Mouse (Mus musculus) kidney, embryonic 15.5 days (tissue): ENCODE measurements around the gene Zfp697. TPM values are rescaled to one million over a fixed set of nuclear protein-coding genes. Genes with fewer than 3 reads are reported as not detected.
"Not testable (repeated sequence)": the region's sequence is repeated elsewhere in the genome, so short reads cannot be mapped to it uniquely, and the experiment has no call there.

Source experiments
- ATAC-seq: fragments of 200-750 bp; cut with Nextera tagmentation; replicated peaks from 2 replicates; pipeline ENCODE4 v1.8.0; 2017; ENCODE audit warnings: moderate TSS enrichment; ENCODE audit not compliant: low FRiP score
- H3K27ac ChIP-seq: fragments of 300-500 bp; sonication (generic); 2 replicates; pipeline ENCODE4 v1.5.1; 2015; ENCODE audit warnings: mild to moderate bottlenecking, inconsistent platforms
- H3K27me3 ChIP-seq: fragments of 300-500 bp; sonication (generic); 2 replicates; pipeline ENCODE4 v1.6.1; 2015; ENCODE audit warnings: inconsistent platforms
- H3K36me3 ChIP-seq: fragments of 300-500 bp; sonication (generic); 2 replicates; pipeline ENCODE4 v1.6.1; 2015; ENCODE audit warnings: inconsistent platforms
- H3K4me1 ChIP-seq: fragments of 300-500 bp; sonication (generic); 2 replicates; pipeline ENCODE4 v1.6.1; 2015; ENCODE audit warnings: inconsistent platforms
- H3K4me2 ChIP-seq: fragments of 300-500 bp; sonication (generic); 2 replicates; pipeline ENCODE4 v1.6.1; 2015; ENCODE audit warnings: moderate library complexity, mild to moderate bottlenecking, inconsistent platforms
- H3K4me3 ChIP-seq: fragments of 300-500 bp; sonication (generic); replicated peaks from 2 replicates; pipeline ENCODE4 v1.5.1; 2015; ENCODE audit warnings: mild to moderate bottlenecking, inconsistent platforms
- H3K9ac ChIP-seq: fragments of 300-500 bp; sonication (generic); 2 replicates; pipeline ENCODE4 v1.6.1; 2015; ENCODE audit warnings: mild to moderate bottlenecking, inconsistent platforms
- H3K9me3 ChIP-seq: fragments of 300-500 bp; sonication (generic); replicated peaks from 2 replicates; pipeline ENCODE4 v1.6.1; 2016; ENCODE audit warnings: inconsistent platforms
- WGBS: fragments of 180-500 bp; shearing (Covaris S2); methylation state at CpG from one replicate; pipeline ENCODE4 v1.1.7; 2015; ENCODE audit warnings: mixed read lengths; 5-methylcytosine and 5-hydroxymethylcytosine counted together
- polyA plus RNA-seq: library from polyadenylated mRNA; unstranded; fragments of >200 nt; fragmentation: Nextera tagmentation; extraction: Ambion mirVana; gene quantifications from 2 replicates; pipeline ENCODE4 v1.2.1, GENCODE M21; 2015

The Zfp697 gene
- polyA plus RNA-seq, 1 experiment from 2014 or later = 14.4 TPM

DNA sequence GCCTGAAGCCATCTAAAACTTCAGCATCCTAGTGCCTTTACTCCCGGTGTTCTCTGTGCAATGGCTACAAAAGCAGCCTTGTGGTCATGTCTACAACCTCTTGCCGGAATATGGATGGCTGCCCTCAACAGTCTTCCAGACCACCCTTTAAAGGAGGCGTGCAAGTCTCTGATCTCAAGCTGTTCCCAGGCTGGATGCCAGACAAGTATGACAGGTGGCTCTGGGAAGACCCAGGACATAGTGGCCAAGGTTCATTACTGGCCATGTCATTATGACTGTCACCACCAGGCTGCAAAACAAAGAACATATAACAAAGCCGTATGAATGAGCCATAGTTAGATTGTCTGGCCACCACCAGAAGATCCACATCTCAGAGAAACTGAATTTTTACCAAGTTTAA is 4.0 kb upstream of the Zfp697 start:
- H3K9ac ChIP-seq = no peak overlapping the region
- H3K9me3 ChIP-seq = no peaks in the 10 kb centered on the region
- WGBS = 84% methylated on average over 4 of the region's 4 CpGs
- no peaks in the 10 kb centered on the region for H3K27me3 ChIP-seq
- no peaks in the 10 kb centered on the region for H3K36me3 ChIP-seq
- no peak overlapping the region for H3K27ac ChIP-seq
- no peak for ATAC-seq
- no peak overlapping the region for H3K4me2 ChIP-seq
- no peak overlapping the region for H3K4me3 ChIP-seq
- peaks cover 24% of the 10 kb centered on the region for H3K4me1 ChIP-seq

GRCm38 (mm10) chr3:98379236-98379635 is 3.0 kb upstream of the Zfp697 start:
- Histone ChIP-seq H3K27ac (peak overlapping the region; percentile 67), H3K36me3 (no peaks in the 10 kb centered on the region), H3K4me3 (no peak overlapping the region), H3K9me3 (no peaks in the 10 kb centered on the region), H3K4me2 (peak overlapping the region; percentile 12), H3K9ac (no peak overlapping the region), H3K27me3 (no peaks in the 10 kb centered on the region), H3K4me1 (peaks cover 33% of the 10 kb centered on the region)
- no peak for ATAC-seq
- WGBS = under 1% methylated on average over 7 of the region's 7 CpGs

DNA sequence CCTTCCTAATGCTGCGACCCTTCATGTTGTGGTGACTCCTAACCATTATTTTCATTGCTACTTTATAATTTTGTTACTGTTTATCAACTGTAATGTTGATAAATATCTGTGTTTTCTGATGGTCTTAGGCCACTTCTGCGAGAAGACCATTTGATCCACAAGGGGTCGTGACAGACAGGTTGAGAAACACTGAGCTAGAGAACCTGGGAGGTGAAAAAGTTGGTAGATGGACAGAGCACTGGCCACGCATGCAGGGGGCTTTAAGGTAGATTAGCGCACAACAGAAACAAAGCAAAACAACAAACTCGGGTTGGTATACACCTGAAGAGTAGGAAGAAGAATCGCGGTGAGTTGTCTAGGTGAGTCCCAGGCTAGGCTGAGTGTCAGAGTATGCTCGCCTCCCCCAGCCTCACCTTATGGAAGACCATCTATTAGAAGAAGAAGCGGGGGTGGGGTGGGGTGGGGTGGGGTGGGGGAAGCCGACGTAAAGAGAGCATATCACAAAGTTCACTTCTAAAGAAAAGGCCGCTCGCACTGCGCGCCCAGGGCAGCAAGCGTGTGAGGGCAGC is 500 bp upstream of the Zfp697 start:
- peak overlapping the region; percentile 93 for H3K4me2 ChIP-seq
- peak overlapping the region; percentile 95 for H3K9ac ChIP-seq
- H3K9me3 ChIP-seq = no peaks in the 10 kb centered on the region
- 7% methylated on average over 17 of the region's 17 CpGs for WGBS
- H3K27ac ChIP-seq = peak overlapping the region; percentile 94
- H3K4me3 ChIP-seq = peak overlapping the region; percentile 91
- H3K36me3 ChIP-seq = no peaks in the 10 kb centered on the region
- peak; percentile 21 for ATAC-seq
- H3K27me3 ChIP-seq = no peaks in the 10 kb centered on the region
- H3K4me1 ChIP-seq = peaks cover 50% of the 10 kb centered on the region

DNA sequence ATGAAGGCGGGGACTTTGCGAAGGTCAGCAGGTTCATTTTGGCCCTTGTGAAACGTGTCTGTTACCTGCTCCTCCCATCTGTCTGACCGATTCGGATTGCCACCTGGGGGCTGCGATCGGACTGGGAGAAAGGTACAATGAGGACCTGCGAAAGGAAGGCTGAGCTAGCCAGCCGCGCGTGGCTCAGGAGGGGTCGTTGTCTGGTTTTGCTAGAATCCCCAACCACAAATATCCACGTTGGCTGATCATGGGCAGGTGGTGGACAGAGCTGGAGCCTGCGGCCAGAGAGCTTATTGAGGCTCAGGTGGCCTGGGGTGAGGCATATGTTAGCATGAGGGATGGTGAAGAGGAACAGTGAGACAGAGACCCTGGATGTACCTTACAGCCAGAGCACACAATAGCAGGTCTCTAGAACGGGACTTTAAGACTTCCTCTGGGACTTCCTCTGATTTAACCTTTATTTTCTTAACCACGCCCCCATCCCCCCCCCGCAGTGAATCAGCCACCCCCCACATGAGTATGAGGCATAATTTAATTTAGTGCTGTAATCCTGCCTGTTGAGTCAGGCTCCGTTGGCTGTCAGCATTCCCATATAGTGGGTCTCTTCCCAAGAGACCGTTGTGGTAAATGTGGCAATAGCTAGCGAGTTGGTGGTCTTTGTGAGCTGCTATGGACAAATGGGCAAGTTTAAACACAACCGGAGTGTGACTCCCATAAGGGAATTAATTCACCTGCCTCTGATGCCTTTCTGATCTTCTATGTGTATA is 946 bp downstream of the Zfp697 start:
- no peaks in the 10 kb centered on the region for H3K27me3 ChIP-seq

DNA sequence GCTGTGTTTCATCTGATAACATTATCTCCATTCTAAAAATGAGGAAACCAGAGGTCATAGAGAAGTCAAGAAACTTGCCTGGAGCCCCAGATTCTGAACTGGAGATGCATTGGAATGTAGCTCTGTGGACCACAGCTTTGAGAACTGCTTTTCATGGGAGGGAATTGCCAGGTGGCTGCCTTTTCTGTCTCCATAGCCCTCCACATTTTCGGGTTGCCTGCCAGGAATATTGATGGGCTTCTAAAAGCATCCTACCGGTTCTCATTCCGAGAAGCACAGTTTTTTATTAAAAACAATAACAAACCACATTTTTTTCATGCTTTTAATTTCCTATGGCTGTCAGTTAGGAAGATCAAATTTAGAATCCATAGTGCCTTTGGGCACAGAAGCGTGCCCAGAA is 4.8 kb downstream of the Zfp697 start:
- H3K27me3 ChIP-seq = no peaks in the 10 kb centered on the region
- WGBS = 40% methylated on average over 4 of the region's 4 CpGs

More for the DNA sequence above, 946 bp downstream of the Zfp697 start:
- peak; percentile 15; the same call in 1 of the 2 replicates for ATAC-seq
- 8% methylated on average over 21 of the region's 21 CpGs for WGBS
- Histone ChIP-seq H3K9me3 (no peaks in the 10 kb centered on the region), H3K4me1 (peaks cover 63% of the 10 kb centered on the region), H3K4me3 (peak overlapping the region; percentile 91), H3K36me3 (no peaks in the 10 kb centered on the region), H3K27ac (peak overlapping the region; percentile 94), H3K9ac (peak overlapping the region; percentile 95), H3K4me2 (peak overlapping the region; percentile 93)

DNA sequence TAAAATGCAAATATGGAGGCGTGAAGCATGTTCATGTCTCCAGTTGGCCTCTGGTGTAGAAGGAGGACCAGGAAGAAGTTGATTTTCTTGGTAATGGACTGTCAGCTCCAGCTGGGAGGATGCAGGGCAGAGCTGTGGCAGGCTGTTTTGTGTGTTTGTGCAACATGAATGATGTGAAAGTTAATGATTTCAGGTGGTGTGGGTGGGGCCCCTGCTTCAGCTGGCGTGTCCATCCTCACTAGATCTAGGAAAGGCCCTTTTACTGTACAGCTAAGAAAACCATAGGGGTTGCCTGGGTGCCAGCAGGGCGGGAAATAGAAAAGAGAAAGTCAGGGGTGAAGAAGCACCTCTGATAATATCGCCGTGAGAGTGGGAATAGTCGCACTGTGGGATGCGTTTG is 5.5 kb downstream of the Zfp697 start:
- no peak overlapping the region for H3K4me3 ChIP-seq
- no peak overlapping the region for H3K4me2 ChIP-seq
- ATAC-seq = no peak
- peaks cover 47% of the 10 kb centered on the region for H3K4me1 ChIP-seq
- H3K9ac ChIP-seq = no peak overlapping the region
- no peaks in the 10 kb centered on the region for H3K9me3 ChIP-seq
- H3K27me3 ChIP-seq = no peaks in the 10 kb centered on the region
- H3K36me3 ChIP-seq = no peaks in the 10 kb centered on the region
- H3K27ac ChIP-seq = 0 out of 2 replicates have a peak overlapping the region, but pooled peaks have one; percentile 15
- WGBS = 74% methylated on average over 7 of the region's 7 CpGs

More for the DNA sequence above, 4.8 kb downstream of the Zfp697 start:
- Histone ChIP-seq H3K4me3 (no peak overlapping the region), H3K4me2 (no peak overlapping the region), H3K4me1 (peaks cover 47% of the 10 kb centered on the region), H3K36me3 (no peaks in the 10 kb centered on the region), H3K27ac (0 out of 2 replicates have a peak overlapping the region, but pooled peaks have one; percentile 15), H3K9ac (no peak overlapping the region), H3K9me3 (no peaks in the 10 kb centered on the region)
- ATAC-seq = no peak

- Histone ChIP-seq H3K9ac (no peak overlapping the region), H3K27ac (no peak overlapping the region), H3K36me3 (no peaks in the 10 kb centered on the region), H3K4me1 (peaks cover 32% of the 10 kb centered on the region), H3K4me2 (no peak overlapping the region), H3K9me3 (no peaks in the 10 kb centered on the region), H3K27me3 (no peaks in the 10 kb centered on the region), H3K4me3 (no peak overlapping the region)
- ATAC-seq = peak; percentile 76; the same call in 1 of the 2 replicates
- WGBS = 53% methylated on average over 3 of the region's 3 CpGs
Observed at GRCm38 (mm10) chr3:98389305-98389704, 7.0 kb downstream of the Zfp697 start.

DNA sequence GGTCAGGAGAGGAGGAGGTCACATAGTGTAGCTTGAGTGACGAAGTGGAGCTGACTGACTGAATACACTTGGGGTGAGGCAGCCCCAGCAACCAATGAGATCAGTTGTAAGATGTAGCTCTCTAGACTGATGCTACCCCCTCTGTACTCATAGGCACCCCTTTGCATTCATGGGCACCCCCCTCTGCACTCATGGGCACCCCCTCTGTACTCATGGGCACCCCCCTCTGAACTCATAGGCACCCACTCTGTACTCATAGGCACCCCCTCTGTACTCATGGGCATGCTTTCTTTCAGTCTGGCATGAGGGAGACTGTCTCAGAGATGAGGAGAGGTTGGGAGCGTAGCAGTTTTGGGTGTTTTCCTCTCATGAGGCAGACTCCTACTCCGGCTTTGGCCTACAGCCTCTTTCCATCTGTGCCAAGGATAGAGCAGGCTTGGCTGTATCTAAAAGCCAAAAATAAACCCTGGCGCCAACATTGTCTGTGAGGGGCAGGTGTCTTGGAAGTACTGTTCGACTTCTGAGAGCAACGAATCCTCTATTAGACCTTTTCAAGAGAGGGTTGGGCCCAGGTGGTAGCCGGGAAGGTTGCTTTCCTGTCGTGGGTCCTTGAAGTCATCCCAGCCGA is 22.1 kb downstream of the Zfp697 start:
- 88% methylated on average over 9 of the region's 9 CpGs for WGBS
- not testable (repeated sequence) for H3K9me3 ChIP-seq, H3K4me2 ChIP-seq, H3K36me3 ChIP-seq, H3K27me3 ChIP-seq, H3K4me3 ChIP-seq, H3K27ac ChIP-seq, H3K4me1 ChIP-seq, H3K9ac ChIP-seq
- ATAC-seq = 0 out of 2 replicates have a peak, but pooled peaks have one; percentile 15

DNA sequence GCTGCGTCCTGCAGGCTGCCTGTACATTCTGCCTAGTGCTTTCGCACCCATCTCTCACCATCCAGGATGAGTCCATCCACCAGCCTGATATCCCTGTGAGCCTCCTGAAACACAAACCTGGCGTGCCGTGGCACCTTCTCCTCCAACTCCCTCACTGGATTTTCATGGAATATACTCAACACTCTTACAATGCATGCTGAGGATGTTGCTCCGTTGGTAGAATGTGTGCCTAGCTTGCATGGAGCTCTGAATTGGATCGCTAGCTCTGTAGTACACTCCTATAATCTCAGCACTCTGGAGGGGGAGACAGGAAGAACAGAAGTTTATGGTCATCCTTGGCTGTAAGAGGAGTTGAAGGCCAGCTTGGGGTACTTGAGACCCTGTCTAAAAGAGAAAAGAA is 23.6 kb downstream of the Zfp697 start:
- H3K4me3 ChIP-seq, H3K9me3 ChIP-seq, H3K36me3 ChIP-seq, ATAC-seq, H3K4me2 ChIP-seq, H3K27ac ChIP-seq, H3K9ac ChIP-seq, H3K27me3 ChIP-seq, H3K4me1 ChIP-seq: not testable (repeated sequence)
- 90% methylated on average over 6 of the region's 6 CpGs for WGBS

DNA sequence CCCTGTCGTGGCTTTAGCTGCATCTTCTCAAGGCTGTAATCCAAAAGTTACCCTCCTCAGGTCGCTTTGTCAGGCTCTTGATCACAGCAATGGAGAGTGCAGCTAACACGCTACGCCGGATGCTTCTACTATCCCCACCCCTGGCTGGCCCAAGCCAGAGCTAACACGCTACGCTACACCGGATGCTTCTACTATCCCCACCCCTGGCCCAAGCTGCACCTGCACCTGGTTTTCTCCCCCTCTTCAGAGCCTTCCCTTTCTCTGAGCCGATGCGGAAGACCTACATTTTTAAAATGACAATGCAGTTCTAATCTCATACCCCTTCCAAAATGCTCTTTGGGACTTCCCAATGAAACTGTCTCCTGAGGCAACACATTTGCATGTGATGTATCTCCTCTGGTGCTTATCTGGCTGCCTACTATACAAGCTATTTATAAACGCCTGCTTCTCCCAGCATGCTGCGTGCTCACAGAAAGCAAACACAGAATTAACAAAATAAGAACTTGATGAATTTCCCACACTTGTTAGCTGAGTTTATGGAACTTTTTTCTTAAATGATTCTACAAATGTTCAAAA is 24.4 kb downstream of the Zfp697 start:
- not testable (repeated sequence) for H3K27ac ChIP-seq, H3K27me3 ChIP-seq, H3K4me3 ChIP-seq, ATAC-seq, H3K4me2 ChIP-seq, H3K4me1 ChIP-seq, H3K9me3 ChIP-seq, H3K9ac ChIP-seq, H3K36me3 ChIP-seq
- WGBS = 66% methylated on average over 12 of the region's 12 CpGs

- H3K9ac ChIP-seq, H3K36me3 ChIP-seq, H3K27me3 ChIP-seq, H3K4me1 ChIP-seq, H3K27ac ChIP-seq, H3K9me3 ChIP-seq, H3K4me2 ChIP-seq, H3K4me3 ChIP-seq, ATAC-seq: not testable (repeated sequence)
- WGBS = 70% methylated on average over 5 of the region's 5 CpGs
Observed at GRCm38 (mm10) chr3:98407261-98407780, 25.1 kb downstream of the Zfp697 start.
